Mouse (Mus musculus) intestine, postnatal 0 days (tissue): ENCODE results near the gene Crtc3. TPM values are rescaled to one million over a fixed set of nuclear protein-coding genes. Genes with fewer than 3 reads are reported as not detected.

Experiments
- ATAC-seq: fragments of 200-750 bp; cut with Nextera tagmentation; 2 replicates; pipeline ENCODE4 v1.8.0; 2017; ENCODE audit warnings: mild to moderate bottlenecking, moderate TSS enrichment, moderate library complexity
- H3K27ac ChIP-seq: fragments of 300-500 bp; sonication (generic); 2 replicates; pipeline ENCODE4 v1.5.1; 2014; ENCODE audit warnings: mild to moderate bottlenecking, low read depth, low read length, moderate library complexity
- H3K27me3 ChIP-seq: fragments of 300-500 bp; sonication (generic); replicated peaks from 2 replicates; pipeline ENCODE4 v1.6.1; 2014; ENCODE audit warnings: low read length, mixed read lengths; ENCODE audit not compliant: control insufficient read depth, insufficient read depth
- H3K36me3 ChIP-seq: fragments of 300-500 bp; sonication (generic); 2 replicates; pipeline ENCODE4 v1.6.1; 2014; ENCODE audit warnings: mild to moderate bottlenecking, moderate library complexity; ENCODE audit not compliant: control insufficient read depth, insufficient read depth
- H3K4me1 ChIP-seq: fragments of 300-500 bp; sonication (generic); replicated peaks from 2 replicates; pipeline ENCODE4 v1.6.1; 2014; ENCODE audit warnings: antibody characterized with exemption, low read length, mixed read lengths; ENCODE audit not compliant: control insufficient read depth, insufficient read depth
- H3K4me2 ChIP-seq: fragments of 300-500 bp; sonication (generic); replicated peaks from 2 replicates; pipeline ENCODE4 v1.6.1; 2014; ENCODE audit warnings: low read depth, mild to moderate bottlenecking, moderate library complexity
- H3K4me3 ChIP-seq: fragments of 300-500 bp; sonication (generic); 2 replicates; pipeline ENCODE4 v1.5.1; 2014; ENCODE audit warnings: low read depth, low read length
- H3K9ac ChIP-seq: fragments of 300-500 bp; sonication (generic); 2 replicates; pipeline ENCODE4 v1.6.1; 2014; ENCODE audit warnings: mild to moderate bottlenecking, low read depth, low read length
- H3K9me3 ChIP-seq: fragments of 300-500 bp; sonication (generic); 2 replicates; pipeline ENCODE4 v1.6.1; 2016; ENCODE audit warnings: mixed run types; ENCODE audit not compliant: control insufficient read depth
- CTCF ChIP-seq: sonication (generic); IDR thresholded peaks from 2 replicates; pipeline ENCODE4 v1.5.1; 2016; ENCODE audit warnings: low read depth, mild to moderate bottlenecking, control low read depth, antibody characterized with exemption, moderate library complexity
- WGBS: fragments of 180-500 bp; shearing (Covaris S2); extraction: QIAGEN DNeasy Blood & Tissue Kit; methylation state at CpG from one replicate; pipeline ENCODE4 v1.1.7; 2014; 5-methylcytosine and 5-hydroxymethylcytosine counted together
- polyA plus RNA-seq: library from polyadenylated mRNA; unstranded; fragments of >200 nt; fragmentation: Nextera tagmentation; extraction: Ambion mirVana; gene quantifications from 2 replicates; pipeline ENCODE4 v1.2.1, GENCODE M21; 2015

Crtc3 gene
- polyA plus RNA-seq, 1 experiment from 2014 or later, result 11.5 TPM

GRCm38 (mm10) chr7:80702510-80702909 is 13.8 kb upstream of the Crtc3 start:
- no peak for TF ChIP-seq CTCF
- H3K27me3 ChIP-seq, result no peaks in the 10 kb centered on the region
- H3K36me3 ChIP-seq, result no peaks in the 10 kb centered on the region
- no peaks in the 10 kb centered on the region for H3K4me1 ChIP-seq
- H3K4me2 ChIP-seq, result no peak overlapping the region
- 63% methylated on average over 6 of the region's 6 CpGs for WGBS
- H3K9me3 ChIP-seq, result no peaks in the 10 kb centered on the region
- no peak for ATAC-seq
- no peak overlapping the region for H3K9ac ChIP-seq
- no peak overlapping the region for H3K4me3 ChIP-seq
- no peak overlapping the region for H3K27ac ChIP-seq

DNA sequence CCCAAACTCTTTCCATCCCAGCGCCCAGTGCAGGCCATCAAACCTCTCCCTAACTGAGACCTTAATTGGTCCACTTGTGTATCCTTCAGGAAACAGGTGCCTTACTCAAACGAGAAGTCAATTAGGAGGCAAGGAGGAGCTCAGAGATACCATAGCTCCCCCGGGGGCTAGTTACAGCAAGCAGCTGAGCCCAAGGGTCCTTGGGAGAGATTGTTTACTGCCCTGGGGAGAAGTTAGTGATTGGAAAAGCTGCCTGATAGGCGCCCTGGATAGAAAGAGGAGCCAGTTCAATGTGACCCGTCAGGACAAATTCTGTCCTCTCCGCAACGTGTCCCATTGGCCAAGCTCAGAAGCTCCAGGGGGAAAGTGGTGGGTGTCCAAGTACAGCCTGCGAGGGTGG is 11.0 kb upstream of the Crtc3 start:
- Histone ChIP-seq H3K4me1 (no peaks in the 10 kb centered on the region), H3K9ac (no peak overlapping the region), H3K27me3 (no peaks in the 10 kb centered on the region), H3K4me3 (no peak overlapping the region), H3K36me3 (no peaks in the 10 kb centered on the region), H3K4me2 (no peak overlapping the region), H3K9me3 (no peaks in the 10 kb centered on the region), H3K27ac (no peak overlapping the region)
- no peak for TF ChIP-seq CTCF
- ATAC-seq, result no peak
- WGBS, result 65% methylated on average over 8 of the region's 8 CpGs

DNA sequence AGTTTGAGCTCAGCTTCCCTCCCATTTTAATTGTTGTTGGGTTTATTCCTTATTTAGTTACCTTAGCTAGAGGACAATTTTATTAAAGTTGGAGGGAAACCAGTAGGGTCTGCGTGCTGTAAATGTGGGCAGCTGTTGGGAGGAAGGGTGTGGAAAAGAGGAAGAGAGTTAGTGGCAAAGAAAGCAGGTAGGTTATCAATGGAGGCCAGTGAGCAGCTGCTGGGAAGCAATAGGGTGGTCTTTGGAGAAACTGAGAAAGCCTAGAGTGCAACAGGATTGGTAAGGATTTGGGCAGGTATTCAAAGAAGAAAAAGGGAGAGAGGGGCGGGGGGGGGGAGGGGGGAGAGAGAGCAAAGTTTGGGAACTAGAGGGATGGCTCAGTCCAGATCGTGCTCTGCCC is 10.3 kb upstream of the Crtc3 start:
- Histone ChIP-seq H3K4me1 (no peaks in the 10 kb centered on the region), H3K9me3 (no peaks in the 10 kb centered on the region), H3K9ac (no peak overlapping the region), H3K4me3 (no peak overlapping the region), H3K4me2 (no peak overlapping the region), H3K27ac (no peak overlapping the region), H3K27me3 (no peaks in the 10 kb centered on the region), H3K36me3 (no peaks in the 10 kb centered on the region)
- no peak for ATAC-seq
- TF ChIP-seq CTCF, result no peak
- 71% methylated on average over 2 of the region's 3 CpGs for WGBS

GRCm38 (mm10) chr7:80697859-80698258 is 9.2 kb upstream of the Crtc3 start:
- H3K27ac ChIP-seq, result no peak overlapping the region
- ATAC-seq, result no peak
- H3K9ac ChIP-seq, result no peak overlapping the region
- no peaks in the 10 kb centered on the region for H3K36me3 ChIP-seq
- no peak overlapping the region for H3K4me2 ChIP-seq
- no peaks in the 10 kb centered on the region for H3K9me3 ChIP-seq
- no peak for TF ChIP-seq CTCF
- WGBS, result 79% methylated on average over 5 of the region's 5 CpGs
- H3K4me1 ChIP-seq, result no peaks in the 10 kb centered on the region
- no peaks in the 10 kb centered on the region for H3K27me3 ChIP-seq
- H3K4me3 ChIP-seq, result no peak overlapping the region

DNA sequence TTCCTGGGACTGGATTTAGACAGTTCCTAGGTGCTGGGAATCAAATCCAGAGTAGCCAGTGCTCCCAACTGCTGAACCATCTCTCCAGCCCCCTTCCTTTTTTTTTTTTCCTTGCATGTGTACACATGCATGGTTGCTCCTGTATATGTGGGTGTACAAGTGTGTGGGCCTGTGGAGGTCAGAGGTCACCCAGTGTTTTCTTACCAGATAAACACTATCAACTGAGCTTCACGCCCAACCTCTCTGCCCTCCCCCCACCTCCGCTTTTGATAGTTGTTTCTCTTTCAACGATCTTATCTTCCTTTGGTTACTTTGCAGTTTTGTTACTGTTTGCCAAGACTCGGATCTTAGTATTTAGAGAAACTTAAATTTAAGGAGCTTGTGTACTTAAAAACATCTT is 8.2 kb upstream of the Crtc3 start:
- H3K36me3 ChIP-seq, result no peaks in the 10 kb centered on the region
- no peak overlapping the region for H3K4me2 ChIP-seq
- no peaks in the 10 kb centered on the region for H3K9me3 ChIP-seq
- H3K4me3 ChIP-seq, result no peak overlapping the region
- ATAC-seq, result no peak
- H3K9ac ChIP-seq, result no peak overlapping the region
- TF ChIP-seq CTCF, result no peak
- H3K27me3 ChIP-seq, result no peaks in the 10 kb centered on the region
- no peak overlapping the region for H3K27ac ChIP-seq
- no peaks in the 10 kb centered on the region for H3K4me1 ChIP-seq
- WGBS, result 40% methylated on average over 4 of the region's 4 CpGs

DNA sequence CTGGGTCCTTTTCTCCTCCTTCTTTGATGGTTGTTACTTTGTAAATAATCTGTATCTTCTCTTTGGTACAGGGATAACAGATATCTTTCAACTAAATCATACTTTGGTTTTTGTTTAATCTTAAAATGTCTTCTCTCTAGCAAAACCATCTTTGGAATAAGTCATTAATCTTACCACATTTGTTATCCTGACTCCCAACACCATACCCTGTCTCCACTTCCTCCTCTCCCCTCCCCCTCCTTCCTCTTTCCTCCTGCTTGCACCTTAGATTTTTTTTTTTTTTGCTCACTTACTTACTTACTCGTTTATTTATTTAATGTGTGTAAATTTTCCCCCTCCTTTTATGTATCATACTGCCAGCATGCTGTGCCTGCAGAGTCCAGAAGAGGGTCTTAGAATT is 7.7 kb upstream of the Crtc3 start:
- no peak for TF ChIP-seq CTCF
- no peak overlapping the region for H3K4me3 ChIP-seq
- H3K4me2 ChIP-seq, result no peak overlapping the region
- no peaks in the 10 kb centered on the region for H3K4me1 ChIP-seq
- H3K9me3 ChIP-seq, result no peaks in the 10 kb centered on the region
- no peak for ATAC-seq
- 43% methylated on average over 1 of the region's 1 CpGs for WGBS
- no peak overlapping the region for H3K27ac ChIP-seq
- no peaks in the 10 kb centered on the region for H3K36me3 ChIP-seq
- H3K9ac ChIP-seq, result no peak overlapping the region
- H3K27me3 ChIP-seq, result no peaks in the 10 kb centered on the region

GRCm38 (mm10) chr7:80692472-80692871 is 3.8 kb upstream of the Crtc3 start:
- WGBS, result 90% methylated on average over 9 of the region's 9 CpGs
- H3K9me3 ChIP-seq, result no peaks in the 10 kb centered on the region
- no peak overlapping the region for H3K27ac ChIP-seq
- no peak for TF ChIP-seq CTCF
- no peak overlapping the region for H3K9ac ChIP-seq
- no peaks in the 10 kb centered on the region for H3K36me3 ChIP-seq
- H3K4me3 ChIP-seq, result no peak overlapping the region
- no peak overlapping the region for H3K4me2 ChIP-seq
- H3K4me1 ChIP-seq, result 0 out of 2 replicates have a peak, but pooled peaks cover 2% of the 10 kb centered on the region
- no peak for ATAC-seq
- no peaks in the 10 kb centered on the region for H3K27me3 ChIP-seq
